Mouse (Mus musculus) liver, postnatal 0 days (tissue): ENCODE results near the gene Castor2.

ENCODE experiments used
- CTCF ChIP-seq: sonication (generic); IDR thresholded peaks from 2 replicates; pipeline ENCODE4 v1.5.1; 2016; ENCODE audit warnings: antibody characterized with exemption, low read depth
- EP300 ChIP-seq: IDR thresholded peaks from 2 replicates; pipeline ENCODE4 v1.6.1; 2016; ENCODE audit warnings: antibody characterized with exemption, low read depth, mild to moderate bottlenecking

GRCm38 (mm10) chr5:134066261-134066660 is 33.2 kb upstream of the Castor2 start:
- TF ChIP-seq CTCF (no peak), EP300 (no peak)
